Mouse (Mus musculus) cortical plate, adult 2 months (tissue): ENCODE measurements around the gene Sgsm1.

Experiments
- CTCF ChIP-seq: fragments of 200-500 bp; IDR thresholded peaks from 2 replicates; pipeline ENCODE4 v1.5.1; 2011; ENCODE audit warnings: mild to moderate bottlenecking, control low read depth, low read length; ENCODE audit not compliant: insufficient read depth; ENCODE audit errors: extremely low read depth
- POLR2A ChIP-seq: fragments of 200-500 bp; IDR thresholded peaks from 2 replicates; pipeline ENCODE4 v1.6.1; 2011; ENCODE audit warnings: mild to moderate bottlenecking, low read length, control low read depth; ENCODE audit not compliant: insufficient read depth; ENCODE audit errors: extremely low read depth

DNA sequence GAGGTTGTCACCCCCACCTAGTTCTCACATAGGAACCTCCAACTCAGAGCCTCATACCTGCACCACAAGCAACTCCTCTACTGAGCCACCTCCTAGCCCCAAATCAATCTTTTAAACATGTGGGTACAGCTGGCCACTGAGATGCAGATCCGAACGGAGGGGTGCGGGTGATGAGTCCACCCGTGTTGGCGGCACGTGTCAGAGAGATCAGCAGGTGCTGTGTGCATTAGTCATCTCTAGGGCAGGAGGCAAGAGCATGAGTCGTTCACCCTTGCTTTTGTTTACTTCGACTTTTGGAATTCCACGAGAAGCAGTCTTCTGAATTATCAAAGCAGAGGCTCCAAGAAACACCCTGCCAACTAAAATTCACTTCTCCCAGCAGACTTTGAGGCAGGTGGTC, 106.4 kb downstream of the Sgsm1 start:
- TF ChIP-seq CTCF, result no peak
- no peak for TF ChIP-seq POLR2A
